Mouse (Mus musculus): Measurements from ENCODE around the gene Fbxo9.

- TF ChIP-seq CTCF (IDR thresholded peaks at IDR 0.05; ENCODE audit: low read depth) (peak; percentile 67), EP300 (optimal IDR thresholded peaks at IDR 0.05) (no peak)
Observed at GRCm38 (mm10) chr9:78078240-78078639, 30.6 kb downstream of the Fbxo9 start.
